Mouse (Mus musculus) spleen, adult 2 months (tissue): Measurements from ENCODE around the gene Evc. TPM values are rescaled to one million over a fixed set of nuclear protein-coding genes. Genes with fewer than 3 reads are reported as not detected.
A peak's percentile ranks its signal among the peaks of the same experiment; 100 is the strongest.

ENCODE experiments used
- DNase-seq, 2 experiments: peaks; one replicate each; pipeline versions ENCODE4 v3.0.0 to v3.0.0-alpha.2; 2012 to 2021; ENCODE audit warnings: low spot score in 2 of 2, low read depth in 1 of 2
- H3K27ac ChIP-seq: fragments of 200-500 bp; 2 replicates; pipeline ENCODE4 v1.5.1; 2012; ENCODE audit warnings: low read length, inconsistent platforms; ENCODE audit not compliant: insufficient read depth
- H3K27me3 ChIP-seq: fragments of 200-500 bp; 2 replicates; pipeline ENCODE4 v1.6.1; 2012; ENCODE audit warnings: mild to moderate bottlenecking, moderate library complexity, low read length, inconsistent platforms; ENCODE audit not compliant: control insufficient read depth, insufficient read depth
- H3K36me3 ChIP-seq: fragments of 200-500 bp; 2 replicates; pipeline ENCODE4 v1.6.1; 2012; ENCODE audit warnings: mild to moderate bottlenecking, low read length, inconsistent platforms; ENCODE audit not compliant: control insufficient read depth, insufficient read depth
- H3K4me1 ChIP-seq: fragments of 200-500 bp; 2 replicates; pipeline ENCODE4 v1.6.1; 2011; ENCODE audit warnings: inconsistent platforms; ENCODE audit not compliant: control insufficient read depth, insufficient read depth, insufficient read length
- H3K4me3 ChIP-seq: fragments of 200-500 bp; 2 replicates; pipeline ENCODE4 v1.5.1; 2011; ENCODE audit warnings: mild to moderate bottlenecking, inconsistent platforms; ENCODE audit not compliant: insufficient read depth, insufficient read length; ENCODE audit errors: extremely low read depth
- CTCF ChIP-seq: fragments of 200-500 bp; IDR thresholded peaks from 2 replicates; pipeline ENCODE4 v1.5.1; 2011; ENCODE audit warnings: mild to moderate bottlenecking, inconsistent platforms; ENCODE audit not compliant: insufficient read depth, insufficient read length, insufficient replicate concordance; ENCODE audit errors: extremely low read depth
- POLR2A ChIP-seq: fragments of 200-500 bp; IDR thresholded peaks from 2 replicates; pipeline ENCODE4 v1.6.1; 2011; ENCODE audit warnings: low read depth, low read length, inconsistent platforms
- WGBS: fragments of 180-500 bp; shearing (Covaris S2); methylation state at CpG from one replicate; pipeline ENCODE4 v1.1.7; 2018; 5-methylcytosine and 5-hydroxymethylcytosine counted together
- polyA plus RNA-seq: library from polyadenylated mRNA; depleted of rRNA; stranded (reverse); fragments of >200 nt; gene quantifications from 2 replicates; pipeline ENCODE4 v1.2.3, GENCODE M21; 2012; rRNA removed

Gene Evc
- 4.0 and 4.5 TPM in 2 replicates for polyA plus RNA-seq

DNA sequence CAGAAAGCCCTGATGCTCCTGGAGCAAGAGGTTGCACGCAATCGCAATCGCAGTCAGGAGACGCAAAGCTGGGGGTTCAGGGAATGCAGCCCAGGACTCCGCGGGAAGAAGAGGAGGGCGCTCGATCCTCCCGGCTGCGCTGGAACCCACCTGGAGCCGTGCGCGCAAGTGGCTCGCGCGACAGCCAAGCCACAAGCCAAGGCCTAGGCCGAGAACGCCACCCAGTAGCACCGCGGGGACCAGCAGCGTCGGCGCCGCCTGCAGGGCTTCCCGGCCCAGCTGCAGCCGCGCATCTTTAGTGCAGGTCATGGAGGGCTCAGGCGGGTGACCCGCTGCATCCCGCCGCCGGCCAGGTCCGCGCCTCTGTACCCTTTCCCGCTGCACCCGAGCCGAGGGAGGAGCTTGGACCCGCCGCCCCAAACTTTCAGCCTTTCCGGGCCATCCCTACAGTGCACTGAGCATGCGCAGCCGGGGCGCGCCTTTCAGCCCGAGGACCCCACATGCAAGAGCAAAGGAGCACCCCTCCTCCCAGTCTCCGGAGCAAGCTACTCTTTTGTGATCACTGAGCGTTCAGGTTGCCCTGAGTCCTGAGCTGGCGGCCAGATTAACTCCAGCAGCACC lies at the start of gene Evc:
TSS of gene Evc (minus strand) at position 410 of the 621 bp plus-strand sequence.
- H3K4me3 ChIP-seq, result peak within 1 kb of the TSS; percentile 21; the same call in 1 of the 2 replicates
- TF ChIP-seq CTCF (no peak), POLR2A (no peak)
- H3K27ac ChIP-seq, result no peak within 1 kb of the TSS
- no peaks in the 10 kb centered on the region; the same call in 1 of the 2 replicates for H3K4me1 ChIP-seq
- 4% methylated on average over 48 of the region's 48 CpGs for WGBS
- no peaks in the 10 kb centered on the region for H3K36me3 ChIP-seq
- no peak for DNase-seq
- 0 out of 2 replicates have a peak, but pooled peaks cover 2% of the 10 kb centered on the region for H3K27me3 ChIP-seq

- no peak overlapping the region for H3K4me3 ChIP-seq
- DNase-seq, result no peak
- H3K27ac ChIP-seq, result no peak overlapping the region
- H3K36me3 ChIP-seq, result no peaks in the 10 kb centered on the region
- WGBS, result 90% methylated on average over 3 of the region's 3 CpGs
- TF ChIP-seq POLR2A (no peak), CTCF (no peak)
- no peaks in the 10 kb centered on the region for H3K27me3 ChIP-seq
- no peaks in the 10 kb centered on the region for H3K4me1 ChIP-seq
These were observed 46.9 kb upstream of the Evc start for GRCm38 (mm10) chr5:37383570-37383969.

- no peak for DNase-seq
- H3K36me3 ChIP-seq, result no peaks in the 10 kb centered on the region
- no peak for TF ChIP-seq POLR2A
- TF ChIP-seq CTCF, result no peak
- H3K4me3 ChIP-seq, result no peak overlapping the region
- no peaks in the 10 kb centered on the region for H3K4me1 ChIP-seq
- H3K27ac ChIP-seq, result no peak overlapping the region
- 82% methylated on average over 4 of the region's 4 CpGs for WGBS
- no peaks in the 10 kb centered on the region for H3K27me3 ChIP-seq
These were observed 43.9 kb upstream of the Evc start for GRCm38 (mm10) chr5:37380641-37381040.

DNA sequence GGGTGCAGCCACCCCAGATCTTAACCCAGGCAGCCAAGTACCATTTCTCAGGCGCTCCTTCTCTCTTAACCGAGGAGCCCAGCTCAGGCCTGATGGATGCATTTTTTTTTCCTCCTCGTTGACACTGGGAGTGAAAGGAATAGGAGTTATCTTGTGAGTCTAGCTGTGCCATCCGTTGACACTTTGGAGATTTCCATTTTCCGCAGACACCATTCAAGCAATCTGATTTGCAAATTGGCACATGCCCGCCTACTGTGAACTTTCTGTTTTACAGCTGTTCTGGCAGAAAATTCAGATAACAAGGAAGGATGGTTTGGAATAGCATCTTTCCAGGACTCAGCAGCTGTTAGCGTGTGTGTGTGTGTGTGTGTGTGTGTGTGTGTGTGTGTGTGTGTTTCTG lies 40.7 kb upstream of the Evc start:
- TF ChIP-seq POLR2A, result no peak
- no peak for TF ChIP-seq CTCF
- H3K27ac ChIP-seq, result no peak overlapping the region
- no peak for DNase-seq
- no peak overlapping the region for H3K4me3 ChIP-seq
- no peaks in the 10 kb centered on the region for H3K4me1 ChIP-seq
- no peaks in the 10 kb centered on the region for H3K27me3 ChIP-seq
- no peaks in the 10 kb centered on the region for H3K36me3 ChIP-seq
- WGBS, result 88% methylated on average over 7 of the region's 7 CpGs

GRCm38 (mm10) chr5:37368796-37369195 lies 32.1 kb upstream of the Evc start:
- H3K27ac ChIP-seq, result no peak overlapping the region
- no peaks in the 10 kb centered on the region for H3K4me1 ChIP-seq
- no peaks in the 10 kb centered on the region for H3K36me3 ChIP-seq
- no peak for DNase-seq
- 89% methylated on average over 8 of the region's 8 CpGs for WGBS
- no peak for TF ChIP-seq POLR2A
- no peak overlapping the region for H3K4me3 ChIP-seq
- H3K27me3 ChIP-seq, result no peaks in the 10 kb centered on the region

- no peak for DNase-seq
- TF ChIP-seq POLR2A, result no peak
- no peak for TF ChIP-seq CTCF
- H3K27me3 ChIP-seq, result no peaks in the 10 kb centered on the region
- H3K36me3 ChIP-seq, result no peaks in the 10 kb centered on the region
- H3K4me1 ChIP-seq, result no peaks in the 10 kb centered on the region
- no peak overlapping the region for H3K27ac ChIP-seq
- no peak overlapping the region for H3K4me3 ChIP-seq
These were observed 29.1 kb upstream of the Evc start for GRCm38 (mm10) chr5:37365751-37366150.

GRCm38 (mm10) chr5:37363284-37363683 lies 26.6 kb upstream of the Evc start:
- Histone ChIP-seq H3K27ac (no peak overlapping the region), H3K4me3 (no peak overlapping the region)
- WGBS, result 92% methylated on average over 5 of the region's 5 CpGs

More at GRCm38 (mm10) chr5:37363284-37363683, 26.6 kb upstream of the Evc start:
- DNase-seq, result no peak
- no peaks in the 10 kb centered on the region for H3K27me3 ChIP-seq
- no peaks in the 10 kb centered on the region for H3K4me1 ChIP-seq
- H3K36me3 ChIP-seq, result no peaks in the 10 kb centered on the region
- TF ChIP-seq POLR2A (no peak), CTCF (no peak)
